Mouse (Mus musculus) CH12.LX (cell line): ENCODE measurements around the gene Inpp5d.

Source experiments
- CTCF ChIP-seq, 2 experiments: IDR thresholded peaks in 1 of 2; conservative IDR thresholded peaks in 1 of 2; 2 replicates each; pipeline ENCODE4 v1.5.1; 2011 to 2012; ENCODE audit warnings: low read depth in 2 of 2, low read length in 2 of 2, improper control_type of control experiment in 1 of 2, inconsistent platforms in 1 of 2, mild to moderate bottlenecking in 1 of 2, moderate library complexity in 1 of 2
- E2F4 ChIP-seq: IDR thresholded peaks from 2 replicates; pipeline ENCODE4 v1.6.1; 2011; ENCODE audit warnings: low read depth, low read length, improper control_type of control experiment; ENCODE audit not compliant: insufficient replicate concordance
- EP300 ChIP-seq: IDR thresholded peaks from 2 replicates; pipeline ENCODE4 v1.6.1; 2011; ENCODE audit warnings: low read length, improper control_type of control experiment
- MAX ChIP-seq: IDR thresholded peaks from 2 replicates; pipeline ENCODE4 v1.6.1; 2011; ENCODE audit warnings: low read length, improper control_type of control experiment
- MEF2A ChIP-seq: IDR thresholded peaks from 2 replicates; pipeline ENCODE4 v1.6.1; 2014; ENCODE audit warnings: low read depth, mild to moderate bottlenecking, inconsistent platforms, low read length, improper control_type of control experiment, borderline replicate concordance
- POLR2A ChIP-seq: IDR thresholded peaks from 2 replicates; pipeline ENCODE4 v1.6.1; 2011; ENCODE audit warnings: low read depth, mild to moderate bottlenecking, improper control_type of control experiment, low read length
- SMC3 ChIP-seq: IDR thresholded peaks from 2 replicates; pipeline ENCODE4 v1.6.1; 2011; ENCODE audit warnings: low read depth, low read length, improper control_type of control experiment
- TCF12 ChIP-seq: IDR thresholded peaks from 2 replicates; pipeline ENCODE4 v1.6.1; 2014; ENCODE audit warnings: low read depth, mild to moderate bottlenecking, inconsistent platforms, low read length, improper control_type of control experiment

- TF ChIP-seq CTCF (conservative IDR thresholded peaks at IDR 0.05 in 1 of 2, IDR thresholded peaks at IDR 0.05 in 1 of 2; ENCODE audit: low read depth in 2 of 2, low read length in 2 of 2), result no peak
- TF ChIP-seq EP300, result no peak
- no peak for TF ChIP-seq TCF12
- no peak for TF ChIP-seq POLR2A
- TF ChIP-seq MEF2A, result no peak
- TF ChIP-seq MAX, result no peak
- no peak for TF ChIP-seq E2F4
- TF ChIP-seq SMC3, result no peak
These were observed 114.0 kb downstream of the Inpp5d start for GRCm38 (mm10) chr1:87734153-87734552.
